Mouse (Mus musculus) kidney, adult 9 months (tissue): ENCODE results near the gene Cdr1.
A peak's percentile ranks its signal among the peaks of the same experiment; 100 is the strongest.

Experiments
- DNase-seq: peaks from one replicate; pipeline ENCODE4 v3.0.0; 2022

Gene Cdr1

GRCm38 (mm10) chrX:61185458-61185857 lies at the start of gene Cdr1:
Gene Cdr1, minus strand, starts transcription at chrX:61185558.
- DNase-seq, result no peak

- DNase-seq, result no peak
Observed at GRCm38 (mm10) chrX:61185869-61186268, 511 bp upstream of the Cdr1 start.

GRCm38 (mm10) chrX:61166519-61166918 lies 18.8 kb downstream of the Cdr1 start:
- DNase-seq, result peak; percentile 12

GRCm38 (mm10) chrX:61161249-61161648 lies 24.1 kb downstream of the Cdr1 start:
- peak; percentile 9 for DNase-seq

GRCm38 (mm10) chrX:61154657-61155256 lies 30.6 kb downstream of the Cdr1 start:
- no peak for DNase-seq

- DNase-seq, result no peak
Observed at GRCm38 (mm10) chrX:61154246-61154645, 31.1 kb downstream of the Cdr1 start.

- no peak for DNase-seq
Observed at GRCm38 (mm10) chrX:61146569-61146968, 38.8 kb downstream of the Cdr1 start.

- DNase-seq, result peak; percentile 60
Observed at GRCm38 (mm10) chrX:61145416-61145815, 39.9 kb downstream of the Cdr1 start.

- DNase-seq, result peak; percentile 7
Observed at GRCm38 (mm10) chrX:61134592-61134991, 50.8 kb downstream of the Cdr1 start.
